29 mouse cellular contexts compared by ENCODE assay signal in genomic region chr5:99476640-99477419, GRCm38 (mm10).
DNase-seq lines count a peak whose midpoint lies in the region; ATAC-seq lines count a peak whose summit lies in the region.
"Had no signal": no experiment of that assay in that cellular context is flagged by ENCODE, and none has a peak within 500 bp of the region (broad histone marks: within the 10 kb centered on the region; RNA-seq: fewer than 3 reads in every experiment).

No protein-coding gene starts in this region.

- H3K9me3 ChIP-seq in heart, embryonic 14.5 days (ENCODE audit: control insufficient read depth, low read length), result no peaks in the 10 kb centered on the region
- H3K9me3 ChIP-seq in midbrain, embryonic 14.5 days (ENCODE audit: control insufficient read depth, low read length), result no peaks in the 10 kb centered on the region
- H3K9me3 ChIP-seq: forebrain, embryonic 12.5 days; liver, embryonic 13.5 days; neural tube, embryonic 13.5 days had no signal

- no peaks in the 10 kb centered on the region for H3K36me3 ChIP-seq in heart, embryonic 14.5 days (ENCODE audit: control insufficient read depth, insufficient read depth, low read length)
- no peaks in the 10 kb centered on the region for H3K36me3 ChIP-seq in midbrain, embryonic 14.5 days (ENCODE audit: control insufficient read depth, insufficient read depth, low read length)
- H3K36me3 ChIP-seq: forebrain, embryonic 12.5 days; liver, embryonic 13.5 days; neural tube, embryonic 13.5 days had no signal

- peak overlapping the region; percentile 2 to 18; a peak in 1 of 4 replicates for H3K27ac ChIP-seq in heart, embryonic 14.5 days (replicated peaks in 1 of 2; ENCODE audit: control insufficient read depth in 1 of 2, insufficient read depth in 1 of 2, low read depth in 2 of 2, low read length in 2 of 2)
- H3K27ac ChIP-seq in midbrain, embryonic 14.5 days (replicated peaks; ENCODE audit: low read depth, low read length), result no peak overlapping the region
- H3K27ac ChIP-seq: forebrain, embryonic 12.5 days; hindbrain, embryonic 14.5 days; kidney, postnatal 0 days; liver, embryonic 13.5 days; neural tube, embryonic 13.5 days; stomach, postnatal 0 days had no signal

- 41% methylated on average over 6 of the region's 6 CpGs for WGBS in heart, embryonic 14.5 days
- 93% methylated on average over 6 of the region's 6 CpGs for WGBS in midbrain, embryonic 14.5 days

- H3K9ac ChIP-seq in heart, embryonic 14.5 days (ENCODE audit: low read length), result no peak overlapping the region
- H3K9ac ChIP-seq in midbrain, embryonic 14.5 days (replicated peaks; ENCODE audit: low read length), result no peak overlapping the region
- H3K9ac ChIP-seq: forebrain, embryonic 12.5 days; hindbrain, embryonic 14.5 days; liver, embryonic 13.5 days; lung, embryonic 14.5 days; neural tube, embryonic 13.5 days had no signal

- H3K27me3 ChIP-seq in heart, embryonic 14.5 days (ENCODE audit: control insufficient read depth, insufficient read depth, low read length), result no peaks in the 10 kb centered on the region
- no peaks in the 10 kb centered on the region for H3K27me3 ChIP-seq in midbrain, embryonic 14.5 days (ENCODE audit: control insufficient read depth, insufficient read depth, low read length)
- H3K27me3 ChIP-seq: liver, embryonic 13.5 days; neural tube, embryonic 13.5 days had no signal

- peak; percentile 64 for ATAC-seq in frontal cortex, adult (ENCODE audit: low TSS enrichment)
- no peak for ATAC-seq in heart, embryonic 14.5 days (ENCODE audit: insufficient number of reproducible peaks, insufficient read depth, low FRiP score, low read depth)
- ATAC-seq in midbrain, embryonic 14.5 days (ENCODE audit: low FRiP score, low TSS enrichment), result no peak
- ATAC-seq: Patski had no signal

- H3K4me1 ChIP-seq in heart, embryonic 14.5 days (ENCODE audit: control insufficient read depth in 2 of 2, insufficient read depth in 2 of 2, low read length in 2 of 2), result peaks cover 18 to 26% of the 10 kb centered on the region in 2 experiments
- H3K4me1 ChIP-seq in midbrain, embryonic 14.5 days (ENCODE audit: control insufficient read depth, insufficient read depth, low read length), result peaks cover 25% of the 10 kb centered on the region

- H3K4me2 ChIP-seq in heart, embryonic 14.5 days (ENCODE audit: low read length), result no peak overlapping the region
- no peak overlapping the region for H3K4me2 ChIP-seq in midbrain, embryonic 14.5 days (ENCODE audit: low read length)
- H3K4me2 ChIP-seq: forebrain, embryonic 12.5 days; heart, embryonic 11.5 days; hindbrain, embryonic 14.5 days; liver, embryonic 13.5 days; lung, embryonic 14.5 days; midbrain, embryonic 11.5 days; neural tube, embryonic 13.5 days had no signal

- no peak for DNase-seq in frontal cortex, postnatal 36 days (ENCODE audit: low spot score in 2 of 2)
- DNase-seq in heart, adult 9 months (ENCODE audit: low spot score in 2 of 2), result no peak
- peak; percentile 6 for DNase-seq in induced T-regulatory cell, adult 2 months (ENCODE audit: low read depth)
- no peak for DNase-seq in midbrain, embryonic 14.5 days
- DNase-seq in cerebellum, postnatal 4 days (ENCODE audit: low spot score in 2 of 2), result no peak
- DNase-seq: adrenal gland, postnatal 10 days; cerebellum, adult 11 months; cerebellum, adult 9-11 months; gastrocnemius, postnatal 25 days; kidney, adult 2 months; kidney, postnatal 4 days; left cerebral cortex, postnatal 4 days; liver, embryonic 13.5 days; lung, embryonic 14.5 days; lung, postnatal 14 days; right cerebral cortex, postnatal 4 days; thymus, adult 18-20 months; thymus, postnatal 25 days had no signal

- no peak overlapping the region for H3K4me3 ChIP-seq in heart, embryonic 14.5 days (ENCODE audit: control insufficient read depth in 1 of 2, insufficient read depth in 1 of 2, low read depth in 1 of 2, low read length in 2 of 2)
- H3K4me3 ChIP-seq in midbrain, embryonic 14.5 days (replicated peaks; ENCODE audit: low read depth, low read length), result no peak overlapping the region
- H3K4me3 ChIP-seq: erythroblast, embryonic 14.5 days; forebrain, embryonic 12.5 days; liver, embryonic 13.5 days; neural tube, embryonic 13.5 days had no signal
